Mouse (Mus musculus): Measurements from ENCODE around the gene Lrrc14b. TPM values are rescaled to one million over a fixed set of nuclear protein-coding genes. Genes with fewer than 3 reads are reported as not detected.
A peak's percentile ranks its signal among the peaks of the same experiment; 100 is the strongest.

Lrrc14b gene
- polyA plus RNA-seq, 1 experiment from 2014 or later: 0.87 TPM

DNA sequence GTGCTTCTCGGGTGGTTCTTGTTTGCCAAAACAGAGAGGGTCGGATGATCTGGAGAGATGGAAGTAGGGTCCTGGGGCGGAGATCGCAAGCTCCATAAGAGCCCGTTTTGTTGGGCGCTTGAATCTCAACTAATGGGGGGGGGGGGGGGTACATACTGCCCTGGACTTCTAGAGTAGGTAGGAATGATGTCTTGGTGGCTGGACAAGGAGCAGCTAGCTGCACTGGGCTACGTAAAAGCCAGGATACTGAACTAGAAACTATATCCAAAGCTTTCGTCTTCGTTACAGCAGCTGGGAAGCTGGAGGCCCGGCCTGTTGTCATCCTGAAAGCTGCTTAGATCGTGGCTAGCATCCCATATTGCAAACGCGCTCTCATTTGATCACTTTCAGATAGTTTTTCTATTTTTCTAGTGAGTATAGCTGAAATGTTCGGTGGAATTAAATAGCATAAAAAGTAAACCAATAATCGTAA is 13.3 kb downstream of the Lrrc14b start:
- Histone ChIP-seq H3K9me3 (replicated peaks) (no peaks in the 10 kb centered on the region), H3K27me3 (replicated peaks) (no peaks in the 10 kb centered on the region), H3K36me3 (peaks cover 17% of the 10 kb centered on the region), H3K4me2 (peak overlapping the region; percentile 76), H3K4me1 (replicated peaks) (peaks cover 11% of the 10 kb centered on the region), H3K4me3 (peak overlapping the region; percentile 85), H3K9ac (peak overlapping the region; percentile 95), H3K27ac (ENCODE audit: poor library complexity, severe bottlenecking) (peak overlapping the region; percentile 93)
- WGBS: under 1% methylated on average over 15 of the region's 15 CpGs
- ATAC-seq (ENCODE audit: insufficient number of reproducible peaks, low FRiP score): peak; percentile 51

- peak within 1 kb of the TSS; percentile 76 for H3K4me2 ChIP-seq
- no peaks in the 10 kb centered on the region for H3K27me3 ChIP-seq (replicated peaks)
- 1% methylated on average over 57 of the region's 57 CpGs for WGBS
- no peaks in the 10 kb centered on the region for H3K9me3 ChIP-seq (replicated peaks)
- peak; percentile 98 for ATAC-seq (ENCODE audit: insufficient number of reproducible peaks, low FRiP score)
- peak within 1 kb of the TSS; percentile 85 for H3K4me3 ChIP-seq
- H3K9ac ChIP-seq: peak within 1 kb of the TSS; percentile 95
- H3K36me3 ChIP-seq: peaks cover 17% of the 10 kb centered on the region
- H3K4me1 ChIP-seq (replicated peaks): peaks cover 11% of the 10 kb centered on the region
- peak within 1 kb of the TSS; percentile 93 for H3K27ac ChIP-seq (ENCODE audit: poor library complexity, severe bottlenecking)
These were observed 14.0 kb downstream of the Lrrc14b start, which contains the start of the genes Sdha and Ccdc127 for GRCm38 (mm10) chr13:74349566-74350434. Gene Sdha (minus strand): TSS chr13:74350280. Gene Ccdc127 (plus strand): TSS chr13:74350309.

DNA sequence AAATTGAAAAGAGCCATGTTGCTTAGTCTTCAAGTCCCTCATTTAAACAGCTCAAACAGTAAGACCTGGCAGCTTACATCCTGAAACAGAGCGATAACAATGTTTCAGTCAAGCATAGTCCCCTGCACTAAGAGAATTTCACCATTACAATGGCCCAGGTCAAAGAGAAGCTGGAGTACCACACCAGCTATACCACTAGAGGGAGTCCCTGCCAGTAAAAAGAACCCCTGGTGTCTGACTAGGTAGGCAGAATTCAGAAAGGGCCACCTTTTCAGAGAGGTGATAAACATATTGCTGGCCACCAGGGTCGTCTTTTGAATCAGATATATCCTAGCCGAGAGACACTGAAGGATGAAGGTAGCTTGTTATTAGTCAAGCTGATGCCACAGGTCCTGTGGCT is 22.8 kb downstream of the Lrrc14b start:
- Histone ChIP-seq H3K4me2 (no peak overlapping the region), H3K4me1 (replicated peaks) (no peaks in the 10 kb centered on the region), H3K36me3 (peaks cover 70% of the 10 kb centered on the region), H3K9ac (no peak overlapping the region), H3K27ac (ENCODE audit: poor library complexity, severe bottlenecking) (no peak overlapping the region), H3K27me3 (replicated peaks) (no peaks in the 10 kb centered on the region), H3K4me3 (no peak overlapping the region), H3K9me3 (replicated peaks) (no peaks in the 10 kb centered on the region)
- WGBS: 55% methylated on average over 3 of the region's 3 CpGs
- ATAC-seq (ENCODE audit: insufficient number of reproducible peaks, low FRiP score): no peak

DNA sequence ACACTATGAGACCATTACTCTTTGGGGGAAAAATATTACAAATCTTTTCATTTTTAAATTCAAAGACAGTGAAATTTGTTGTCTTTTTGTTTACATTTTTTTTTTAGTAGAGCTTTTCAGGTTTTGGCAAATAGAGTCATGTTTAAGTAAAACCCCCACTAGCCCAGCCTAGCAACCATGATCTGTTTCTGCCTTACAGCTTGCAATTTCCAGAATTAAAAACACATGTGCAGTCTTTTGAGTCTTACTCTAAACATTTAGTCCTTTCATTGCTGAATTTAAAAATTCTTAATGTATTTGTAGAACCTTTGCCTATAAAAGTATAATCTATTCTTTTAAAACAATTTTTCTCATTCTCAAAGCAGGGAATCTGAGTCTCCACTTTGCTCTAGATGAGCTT is 34.5 kb downstream of the Lrrc14b start:
- no peak for ATAC-seq (ENCODE audit: insufficient number of reproducible peaks, low FRiP score)
- no peaks in the 10 kb centered on the region for H3K4me1 ChIP-seq (replicated peaks)
- H3K27ac ChIP-seq (ENCODE audit: poor library complexity, severe bottlenecking): no peak overlapping the region
- H3K4me3 ChIP-seq: no peak overlapping the region
- no peaks in the 10 kb centered on the region for H3K9me3 ChIP-seq (replicated peaks)
- peaks cover 77% of the 10 kb centered on the region for H3K36me3 ChIP-seq
- no peak overlapping the region for H3K4me2 ChIP-seq
- no peaks in the 10 kb centered on the region for H3K27me3 ChIP-seq (replicated peaks)
- no peak overlapping the region for H3K9ac ChIP-seq

DNA sequence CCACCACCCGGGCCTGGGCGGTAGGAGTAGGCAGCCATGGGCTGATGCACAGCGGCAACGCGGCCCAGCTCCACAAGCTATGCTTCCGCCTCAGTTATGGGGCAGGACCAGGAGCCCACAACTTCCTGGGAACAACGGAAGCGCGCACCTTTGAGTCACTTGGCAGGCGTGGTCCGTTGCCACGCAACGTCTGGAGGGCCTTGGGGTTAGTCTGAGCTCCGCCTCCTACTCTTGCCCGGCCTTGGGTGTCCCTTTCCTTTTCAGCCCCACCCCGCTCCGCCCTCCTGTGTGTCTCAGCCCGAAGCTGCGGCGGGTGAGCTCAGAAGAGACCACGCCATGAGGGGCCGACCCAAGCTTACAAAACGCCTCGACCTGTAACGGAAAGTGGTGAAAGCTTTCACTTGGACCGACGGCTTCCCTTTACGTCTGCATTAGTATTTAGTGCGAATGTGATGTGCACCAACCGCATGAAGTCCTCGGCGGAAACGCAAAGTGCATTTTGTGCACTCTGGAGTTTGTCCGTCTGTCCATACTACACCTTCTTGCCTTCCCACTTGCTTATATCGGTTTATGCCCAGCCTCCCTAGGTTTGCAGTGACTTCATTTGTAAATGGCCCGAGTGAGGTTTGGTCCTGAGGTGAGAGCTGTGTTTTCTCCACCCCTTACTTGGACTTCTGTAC is 46.5 kb downstream of the Lrrc14b start, which contains the start of gene Pdcd6:
Gene Pdcd6 (minus strand): TSS at position 411 of the 680 bp plus-strand sequence.
- H3K4me2 ChIP-seq: peak within 1 kb of the TSS; percentile 72
- WGBS: 0% methylated on average over 36 of the region's 36 CpGs

DNA sequence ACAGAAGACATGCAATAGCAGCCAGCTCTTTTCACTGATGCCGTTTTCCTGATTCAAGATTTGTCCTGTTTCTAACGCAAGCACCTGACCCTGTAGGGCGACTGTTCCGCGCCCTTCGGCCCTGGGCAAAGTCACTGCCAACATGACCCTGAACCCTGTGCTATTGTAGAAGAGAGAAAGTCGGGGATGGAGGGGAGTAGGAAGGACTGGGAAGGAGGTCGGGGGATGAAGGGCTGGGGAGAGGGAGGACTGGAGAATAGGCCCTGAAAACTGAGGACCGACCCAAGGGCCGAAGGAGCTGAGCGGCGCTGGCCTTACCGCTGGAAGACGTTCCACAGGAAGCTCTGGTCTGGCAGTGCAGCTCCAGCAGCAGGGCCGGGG is 47.0 kb downstream of the Lrrc14b start:
- Histone ChIP-seq H3K4me3 (peak overlapping the region; percentile 92), H3K27me3 (replicated peaks) (no peaks in the 10 kb centered on the region), H3K4me2 (peak overlapping the region; percentile 72), H3K27ac (ENCODE audit: poor library complexity, severe bottlenecking) (peak overlapping the region; percentile 51; the same call in 1 of the 2 replicates), H3K9me3 (replicated peaks) (no peaks in the 10 kb centered on the region), H3K9ac (peak overlapping the region; percentile 88), H3K36me3 (peaks cover 28% of the 10 kb centered on the region), H3K4me1 (replicated peaks) (peaks cover 10% of the 10 kb centered on the region; the same call in 1 of the 2 replicates)
- WGBS: 3% methylated on average over 15 of the region's 15 CpGs
- ATAC-seq (ENCODE audit: insufficient number of reproducible peaks, low FRiP score): no peak; the same call in 1 of the 2 replicates

More for the DNA sequence above, 46.5 kb downstream of the Lrrc14b start, which contains the start of gene Pdcd6:
- ATAC-seq (ENCODE audit: insufficient number of reproducible peaks, low FRiP score): peak; percentile 100
- peak within 1 kb of the TSS; percentile 52 for H3K27ac ChIP-seq (ENCODE audit: poor library complexity, severe bottlenecking)
- H3K27me3 ChIP-seq (replicated peaks): no peaks in the 10 kb centered on the region
- peaks cover 32% of the 10 kb centered on the region for H3K36me3 ChIP-seq
- H3K9me3 ChIP-seq (replicated peaks): no peaks in the 10 kb centered on the region
- peak within 1 kb of the TSS; percentile 92 for H3K4me3 ChIP-seq
- H3K9ac ChIP-seq: peak within 1 kb of the TSS; percentile 88
- H3K4me1 ChIP-seq (replicated peaks): peaks cover 10% of the 10 kb centered on the region; the same call in 1 of the 2 replicates

- ATAC-seq (ENCODE audit: insufficient number of reproducible peaks, low FRiP score): no peak
- Histone ChIP-seq H3K9me3 (replicated peaks) (no peaks in the 10 kb centered on the region), H3K4me2 (peak overlapping the region; percentile 72), H3K36me3 (peaks cover 28% of the 10 kb centered on the region), H3K4me1 (replicated peaks) (peaks cover 10% of the 10 kb centered on the region; the same call in 1 of the 2 replicates), H3K27ac (ENCODE audit: poor library complexity, severe bottlenecking) (no peak overlapping the region), H3K9ac (peak overlapping the region; percentile 88), H3K4me3 (peak overlapping the region; percentile 92), H3K27me3 (replicated peaks) (no peaks in the 10 kb centered on the region)
- WGBS: 27% methylated on average over 4 of the region's 4 CpGs
These were observed 47.4 kb downstream of the Lrrc14b start for GRCm38 (mm10) chr13:74316386-74316785.

DNA sequence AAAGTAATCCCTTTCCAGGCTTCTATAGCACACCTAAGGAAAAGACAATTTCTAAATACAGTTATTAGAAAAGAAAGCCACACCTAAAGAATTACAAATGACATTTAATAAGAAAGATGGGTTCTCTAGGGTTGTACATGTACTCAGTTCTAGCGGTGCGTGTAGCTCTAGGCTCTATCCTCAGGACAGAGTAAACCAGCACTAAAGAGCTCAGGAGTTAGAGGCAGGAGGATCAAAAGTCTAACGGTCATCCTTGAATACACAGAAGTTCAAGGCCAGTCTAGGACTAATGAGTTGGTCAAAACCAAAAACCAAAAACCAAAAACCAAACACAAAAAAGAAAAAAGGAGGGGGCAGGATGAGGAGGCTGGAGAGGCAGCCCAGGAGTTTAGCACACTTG is 49.2 kb downstream of the Lrrc14b start:
- no peak overlapping the region for H3K9ac ChIP-seq
- no peak overlapping the region for H3K4me2 ChIP-seq
- no peaks in the 10 kb centered on the region for H3K9me3 ChIP-seq (replicated peaks)
- peaks cover 10% of the 10 kb centered on the region; the same call in 1 of the 2 replicates for H3K4me1 ChIP-seq (replicated peaks)
- peaks cover 24% of the 10 kb centered on the region for H3K36me3 ChIP-seq
- no peak overlapping the region for H3K4me3 ChIP-seq
- 92% methylated on average over 3 of the region's 3 CpGs for WGBS
- no peak overlapping the region for H3K27ac ChIP-seq (ENCODE audit: poor library complexity, severe bottlenecking)
- no peak for ATAC-seq (ENCODE audit: insufficient number of reproducible peaks, low FRiP score)
- H3K27me3 ChIP-seq (replicated peaks): no peaks in the 10 kb centered on the region

MicroRNAs encoded within 50 kb of the gene (microRNA counts, 519-probe panel; counts per million panel counts)
- not detected for microRNA mmu-miR-692

Small RNA genes within 50 kb of the gene (microRNA-seq; reads per million reads assigned to microRNA genes)
- gene Mir692-3: not detected

Other genes with a start within 250 kb of the Lrrc14b start
- not detected in 2 replicates for gene Slc9a3, start 242.5 kb downstream of the Lrrc14b start, polyA plus RNA-seq (2016; fragmentation: Nextera tagmentation; extraction: Ambion mirVana)
- gene Exoc3, start 155.3 kb downstream of the Lrrc14b start, polyA plus RNA-seq (2016; fragmentation: Nextera tagmentation; extraction: Ambion mirVana): 50.4 and 51.0 TPM in 2 replicates
- gene Ahrr, start 71.7 kb downstream of the Lrrc14b start, polyA plus RNA-seq (2016; fragmentation: Nextera tagmentation; extraction: Ambion mirVana): 0.73 and 0.82 TPM in 2 replicates
- gene Pdcd6, start 46.4 kb downstream of the Lrrc14b start, polyA plus RNA-seq (2016; fragmentation: Nextera tagmentation; extraction: Ambion mirVana): 87.5 and 89.2 TPM in 2 replicates
- gene Sdha, start 13.7 kb downstream of the Lrrc14b start, polyA plus RNA-seq (2016; fragmentation: Nextera tagmentation; extraction: Ambion mirVana): 450 and 465 TPM in 2 replicates
- 48.7 and 54.9 TPM in 2 replicates for gene Ccdc127, start 13.7 kb downstream of the Lrrc14b start, polyA plus RNA-seq (2016; fragmentation: Nextera tagmentation; extraction: Ambion mirVana)
- 2.9 and 3.3 TPM in 2 replicates for gene Zfp72, start 26.8 kb upstream of the Lrrc14b start, polyA plus RNA-seq (2016; fragmentation: Nextera tagmentation; extraction: Ambion mirVana)
- gene Ftl1-ps1, start 35.7 kb upstream of the Lrrc14b start, polyA plus RNA-seq (2016; fragmentation: Nextera tagmentation; extraction: Ambion mirVana): 67.9 and 72.3 TPM in 2 replicates
- 13.2 and 14.8 TPM in 2 replicates for gene Zfp825, start 130.0 kb upstream of the Lrrc14b start, polyA plus RNA-seq (2016; fragmentation: Nextera tagmentation; extraction: Ambion mirVana)

Measured in heart, embryonic 12.5 days (tissue).